Mouse (Mus musculus): ENCODE measurements at regions not wholly inside any gene's neighbourhood (a gene's known extent, or its start where the extent isn't known, plus 50 kb on each side); places are given as distances from the start of the nearest gene placed in this dataset.

DNA sequence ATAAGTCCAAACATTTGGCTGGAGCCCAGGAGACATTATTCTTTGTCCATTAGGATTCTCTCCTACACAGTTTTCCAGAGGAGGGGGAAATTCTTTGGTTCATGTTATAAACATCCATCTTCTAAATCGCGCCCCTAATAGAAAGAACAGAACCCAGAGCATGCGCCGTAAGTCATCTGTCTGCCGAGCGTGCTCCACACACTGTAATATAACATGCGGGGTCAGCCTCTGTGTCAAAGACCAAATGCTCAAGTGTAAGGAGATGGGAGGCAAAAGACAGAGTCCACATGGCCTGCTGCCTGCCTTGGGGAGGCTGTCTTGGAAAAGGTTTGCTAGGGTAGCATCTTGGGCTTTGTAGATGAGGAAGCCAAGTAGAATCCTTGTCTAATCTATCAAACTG, 90.0 kb upstream of the Rmdn2 start:
- H3K27me3 ChIP-seq (ENCODE audit: control insufficient read depth, insufficient read depth, low read depth, low read length) = no peaks in the 10 kb centered on the region
- H3K9ac ChIP-seq (ENCODE audit: low read depth, low read length) = no peak overlapping the region
- H3K4me2 ChIP-seq (ENCODE audit: low read length) = no peak overlapping the region
- no peak for ATAC-seq
- H3K4me1 ChIP-seq (ENCODE audit: control insufficient read depth, insufficient read depth, low read length) = no peaks in the 10 kb centered on the region
- H3K27ac ChIP-seq (ENCODE audit: low read length) = no peak overlapping the region
- 93% methylated on average over 7 of the region's 7 CpGs for WGBS
- no peak overlapping the region for H3K4me3 ChIP-seq (ENCODE audit: low read depth, low read length)
- H3K9me3 ChIP-seq (replicated peaks; ENCODE audit: control insufficient read depth, low read length, poor library complexity, severe bottlenecking) = no peaks in the 10 kb centered on the region
- H3K36me3 ChIP-seq (ENCODE audit: control insufficient read depth, insufficient read depth, low read length) = no peaks in the 10 kb centered on the region

DNA sequence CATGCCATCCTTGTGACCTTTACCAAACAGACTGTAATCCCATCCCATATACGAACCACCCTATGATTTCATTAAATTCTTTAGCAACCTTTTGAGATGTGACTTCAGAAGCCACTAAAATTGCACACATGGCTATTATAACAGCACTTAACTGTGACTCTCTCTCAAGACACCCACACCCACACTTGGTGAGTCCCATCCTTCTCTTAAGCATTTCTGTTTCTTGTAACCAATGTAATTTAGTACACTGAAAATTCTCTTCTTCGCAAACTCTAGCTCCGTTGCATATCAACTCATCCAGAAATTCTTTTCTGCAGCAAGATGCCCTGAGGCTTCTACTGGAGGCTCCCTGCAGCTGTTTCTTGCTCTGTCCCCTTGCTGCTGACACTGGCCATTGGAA, 88.4 kb upstream of the Rmdn2 start:
- Histone ChIP-seq H3K9me3 (replicated peaks; ENCODE audit: control insufficient read depth, low read length, poor library complexity, severe bottlenecking) (no peaks in the 10 kb centered on the region), H3K4me1 (ENCODE audit: control insufficient read depth, insufficient read depth, low read length) (no peaks in the 10 kb centered on the region), H3K36me3 (ENCODE audit: control insufficient read depth, insufficient read depth, low read length) (no peaks in the 10 kb centered on the region), H3K9ac (ENCODE audit: low read depth, low read length) (no peak overlapping the region), H3K27ac (ENCODE audit: low read length) (no peak overlapping the region), H3K27me3 (ENCODE audit: control insufficient read depth, insufficient read depth, low read depth, low read length) (no peaks in the 10 kb centered on the region), H3K4me2 (ENCODE audit: low read length) (no peak overlapping the region), H3K4me3 (ENCODE audit: low read depth, low read length) (no peak overlapping the region)
- WGBS = 83% methylated on average over 3 of the region's 3 CpGs
- ATAC-seq = no peak

DNA sequence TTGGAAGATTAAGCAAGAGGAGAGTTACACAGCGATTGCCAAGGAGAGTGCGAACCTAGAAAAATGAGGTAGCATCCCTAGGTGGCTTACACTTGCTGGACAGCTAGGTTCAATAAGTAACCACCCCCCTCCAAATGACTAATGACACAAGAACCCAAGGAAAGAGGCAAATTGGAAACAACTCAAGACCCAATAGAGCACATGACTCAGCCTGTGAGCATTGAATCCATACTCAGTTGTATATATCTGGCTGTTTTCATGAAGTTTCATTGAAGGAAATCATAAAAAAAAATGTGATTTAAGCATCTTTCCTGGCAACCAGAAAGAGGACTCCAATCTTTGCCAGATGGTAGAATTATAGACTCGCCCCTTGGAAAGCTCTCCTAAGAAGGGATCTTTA, 84.3 kb upstream of the Rmdn2 start:
- Histone ChIP-seq H3K27ac (ENCODE audit: low read length) (no peak overlapping the region), H3K4me1 (ENCODE audit: control insufficient read depth, insufficient read depth, low read length) (no peaks in the 10 kb centered on the region), H3K27me3 (ENCODE audit: control insufficient read depth, insufficient read depth, low read depth, low read length) (no peaks in the 10 kb centered on the region), H3K4me3 (ENCODE audit: low read depth, low read length) (no peak overlapping the region), H3K36me3 (ENCODE audit: control insufficient read depth, insufficient read depth, low read length) (no peaks in the 10 kb centered on the region), H3K9me3 (replicated peaks; ENCODE audit: control insufficient read depth, low read length, poor library complexity, severe bottlenecking) (no peaks in the 10 kb centered on the region), H3K9ac (ENCODE audit: low read depth, low read length) (no peak overlapping the region), H3K4me2 (ENCODE audit: low read length) (no peak overlapping the region)
- ATAC-seq = no peak
- WGBS = 94% methylated on average over 3 of the region's 3 CpGs

DNA sequence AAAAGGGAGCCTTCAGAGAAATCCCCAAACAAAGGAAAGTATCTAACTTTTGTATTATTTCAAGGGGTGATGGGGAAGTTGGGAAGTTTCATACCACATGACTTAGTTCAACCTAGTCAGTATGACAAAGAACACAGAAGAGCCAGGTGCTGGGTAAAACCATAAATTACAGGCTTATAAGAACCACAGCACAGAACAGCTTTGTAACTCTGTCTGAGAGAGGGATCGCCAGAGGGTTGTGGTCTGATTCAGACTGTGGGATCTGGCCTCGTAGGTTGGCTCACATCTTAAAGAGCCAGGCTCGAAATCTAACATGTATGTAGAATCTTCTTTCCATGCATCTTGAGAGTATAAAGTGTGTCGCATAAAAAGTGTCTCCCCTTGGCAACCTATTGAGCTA, 75.1 kb upstream of the Rmdn2 start:
- ATAC-seq = no peak
- Histone ChIP-seq H3K27me3 (ENCODE audit: control insufficient read depth, insufficient read depth, low read depth, low read length) (no peaks in the 10 kb centered on the region), H3K36me3 (ENCODE audit: control insufficient read depth, insufficient read depth, low read length) (no peaks in the 10 kb centered on the region), H3K4me1 (ENCODE audit: control insufficient read depth, insufficient read depth, low read length) (no peaks in the 10 kb centered on the region), H3K27ac (ENCODE audit: low read length) (no peak overlapping the region), H3K4me2 (ENCODE audit: low read length) (no peak overlapping the region), H3K9ac (ENCODE audit: low read depth, low read length) (no peak overlapping the region), H3K9me3 (replicated peaks; ENCODE audit: control insufficient read depth, low read length, poor library complexity, severe bottlenecking) (no peaks in the 10 kb centered on the region), H3K4me3 (ENCODE audit: low read depth, low read length) (no peak overlapping the region)
- 79% methylated on average over 4 of the region's 4 CpGs for WGBS

DNA sequence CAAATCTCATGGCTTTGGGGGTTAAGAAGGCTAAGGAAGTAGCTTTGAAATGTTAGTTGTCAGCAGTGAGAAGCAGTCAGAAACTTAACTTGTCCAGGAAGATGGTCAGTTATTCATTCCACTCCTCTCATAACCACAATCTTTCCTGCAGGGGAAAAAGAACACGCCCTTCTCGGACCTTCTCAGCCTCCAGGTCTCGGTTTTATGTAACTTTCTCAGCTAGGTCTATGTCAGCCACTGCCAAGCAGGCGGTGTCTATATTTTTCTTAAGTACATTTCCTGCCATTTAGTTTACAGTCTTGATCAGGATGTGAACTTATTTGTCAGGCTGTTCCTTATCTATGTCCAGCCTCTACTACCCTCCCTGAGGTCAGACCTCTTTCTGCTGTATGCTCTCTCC, 72.9 kb upstream of the Rmdn2 start:
- ATAC-seq = no peak
- no peaks in the 10 kb centered on the region for H3K9me3 ChIP-seq (replicated peaks; ENCODE audit: control insufficient read depth, low read length, poor library complexity, severe bottlenecking)
- no peak overlapping the region for H3K4me2 ChIP-seq (ENCODE audit: low read length)
- H3K27me3 ChIP-seq (ENCODE audit: control insufficient read depth, insufficient read depth, low read depth, low read length) = no peaks in the 10 kb centered on the region
- no peak overlapping the region for H3K9ac ChIP-seq (ENCODE audit: low read depth, low read length)
- no peaks in the 10 kb centered on the region for H3K4me1 ChIP-seq (ENCODE audit: control insufficient read depth, insufficient read depth, low read length)
- no peaks in the 10 kb centered on the region for H3K36me3 ChIP-seq (ENCODE audit: control insufficient read depth, insufficient read depth, low read length)
- no peak overlapping the region for H3K27ac ChIP-seq (ENCODE audit: low read length)
- no peak overlapping the region for H3K4me3 ChIP-seq (ENCODE audit: low read depth, low read length)
- WGBS = 82% methylated on average over 4 of the region's 4 CpGs

DNA sequence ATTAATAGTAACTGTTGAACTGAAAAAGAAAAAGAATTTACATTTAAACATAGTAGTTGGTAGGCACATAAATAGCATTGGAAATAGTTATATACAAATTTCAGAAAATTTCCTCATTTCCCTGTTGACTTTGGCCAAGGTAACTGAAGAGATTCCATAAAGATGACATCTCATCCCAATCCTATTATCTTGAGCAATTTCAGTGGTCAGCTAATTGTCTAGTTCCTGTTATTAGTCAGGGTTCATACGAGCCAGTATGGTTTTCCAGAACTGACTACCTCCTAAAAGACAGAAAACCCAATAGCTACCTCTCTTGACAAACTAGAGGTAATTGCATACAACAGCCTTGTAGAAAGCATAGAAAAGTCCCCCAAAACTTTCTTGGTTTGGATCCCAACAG, 71.6 kb upstream of the Rmdn2 start:
- no peak overlapping the region for H3K9ac ChIP-seq (ENCODE audit: low read depth, low read length)
- H3K4me2 ChIP-seq (ENCODE audit: low read length) = no peak overlapping the region
- no peaks in the 10 kb centered on the region for H3K4me1 ChIP-seq (ENCODE audit: control insufficient read depth, insufficient read depth, low read length)
- H3K4me3 ChIP-seq (ENCODE audit: low read depth, low read length) = no peak overlapping the region
- H3K27me3 ChIP-seq (ENCODE audit: control insufficient read depth, insufficient read depth, low read depth, low read length) = no peaks in the 10 kb centered on the region
- ATAC-seq = no peak
- H3K9me3 ChIP-seq (replicated peaks; ENCODE audit: control insufficient read depth, low read length, poor library complexity, severe bottlenecking) = no peaks in the 10 kb centered on the region
- H3K27ac ChIP-seq (ENCODE audit: low read length) = no peak overlapping the region
- WGBS = 82% methylated on average over 1 of the region's 1 CpGs
- no peaks in the 10 kb centered on the region for H3K36me3 ChIP-seq (ENCODE audit: control insufficient read depth, insufficient read depth, low read length)

DNA sequence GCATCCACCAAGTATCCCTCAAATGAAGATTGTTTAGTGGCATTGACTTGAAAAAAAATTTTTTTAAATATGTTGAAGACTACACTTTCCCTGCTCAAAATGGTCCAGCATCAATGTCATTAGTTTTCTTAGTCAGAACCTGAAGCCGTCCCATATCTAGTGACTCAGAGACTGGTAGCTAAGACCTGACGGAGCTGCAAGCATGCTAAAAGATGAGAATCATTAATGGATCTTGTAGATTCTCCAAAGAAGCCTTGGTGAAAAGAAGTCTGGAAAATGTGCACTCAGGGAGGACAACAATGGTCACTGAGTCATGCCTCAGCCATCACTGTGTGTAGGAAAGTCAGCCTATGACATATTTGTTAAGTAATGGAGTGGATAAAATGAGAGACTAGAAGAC, 71.2 kb upstream of the Rmdn2 start:
- no peaks in the 10 kb centered on the region for H3K9me3 ChIP-seq (replicated peaks; ENCODE audit: control insufficient read depth, low read length, poor library complexity, severe bottlenecking)
- H3K36me3 ChIP-seq (ENCODE audit: control insufficient read depth, insufficient read depth, low read length) = no peaks in the 10 kb centered on the region
- WGBS = 97% methylated on average over 2 of the region's 2 CpGs
- no peak overlapping the region for H3K27ac ChIP-seq (ENCODE audit: low read length)
- no peaks in the 10 kb centered on the region for H3K4me1 ChIP-seq (ENCODE audit: control insufficient read depth, insufficient read depth, low read length)
- H3K4me3 ChIP-seq (ENCODE audit: low read depth, low read length) = no peak overlapping the region
- H3K9ac ChIP-seq (ENCODE audit: low read depth, low read length) = no peak overlapping the region
- H3K4me2 ChIP-seq (ENCODE audit: low read length) = no peak overlapping the region
- ATAC-seq = no peak
- H3K27me3 ChIP-seq (ENCODE audit: control insufficient read depth, insufficient read depth, low read depth, low read length) = no peaks in the 10 kb centered on the region

DNA sequence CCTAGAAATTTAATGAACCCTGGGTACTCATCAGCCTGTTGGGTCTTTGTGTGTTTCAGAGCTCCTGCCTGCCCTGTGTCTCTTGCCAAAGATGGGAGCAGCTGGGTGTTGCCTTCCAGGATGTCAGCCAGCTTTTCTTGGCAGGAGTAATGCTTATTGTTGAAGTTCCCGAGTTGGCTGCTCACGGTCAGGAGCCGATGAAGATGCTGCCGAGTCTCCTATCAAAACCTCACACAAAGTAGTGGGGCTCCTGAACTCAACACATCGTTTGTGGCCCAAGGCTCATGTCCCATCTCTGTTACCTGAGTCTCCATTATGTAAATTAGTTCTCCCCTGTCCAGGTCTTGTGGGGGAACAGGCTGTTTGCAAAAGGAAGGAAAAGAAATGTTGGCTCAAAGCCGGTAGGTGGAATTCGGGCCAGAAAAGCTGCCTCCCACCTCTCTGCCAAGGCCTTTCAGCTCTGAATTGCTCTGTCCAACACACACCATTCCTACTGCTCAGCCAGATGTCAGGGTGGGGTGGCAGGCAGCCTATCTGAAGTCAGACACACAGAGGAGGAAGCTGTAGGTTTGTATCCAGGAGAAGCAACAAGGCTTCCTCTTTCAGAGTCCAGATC, 67.6 kb upstream of the Rmdn2 start:
- Histone ChIP-seq H3K4me1 (ENCODE audit: control insufficient read depth, insufficient read depth, low read length) (no peaks in the 10 kb centered on the region), H3K9me3 (replicated peaks; ENCODE audit: control insufficient read depth, low read length, poor library complexity, severe bottlenecking) (no peaks in the 10 kb centered on the region), H3K4me2 (ENCODE audit: low read length) (no peak overlapping the region), H3K36me3 (ENCODE audit: control insufficient read depth, insufficient read depth, low read length) (no peaks in the 10 kb centered on the region), H3K27me3 (ENCODE audit: control insufficient read depth, insufficient read depth, low read depth, low read length) (no peaks in the 10 kb centered on the region), H3K9ac (ENCODE audit: low read depth, low read length) (no peak overlapping the region), H3K27ac (ENCODE audit: low read length) (no peak overlapping the region), H3K4me3 (ENCODE audit: low read depth, low read length) (no peak overlapping the region)
- ATAC-seq = peak; percentile 54; the same call in 1 of the 2 replicates
- WGBS = 72% methylated on average over 7 of the region's 7 CpGs

DNA sequence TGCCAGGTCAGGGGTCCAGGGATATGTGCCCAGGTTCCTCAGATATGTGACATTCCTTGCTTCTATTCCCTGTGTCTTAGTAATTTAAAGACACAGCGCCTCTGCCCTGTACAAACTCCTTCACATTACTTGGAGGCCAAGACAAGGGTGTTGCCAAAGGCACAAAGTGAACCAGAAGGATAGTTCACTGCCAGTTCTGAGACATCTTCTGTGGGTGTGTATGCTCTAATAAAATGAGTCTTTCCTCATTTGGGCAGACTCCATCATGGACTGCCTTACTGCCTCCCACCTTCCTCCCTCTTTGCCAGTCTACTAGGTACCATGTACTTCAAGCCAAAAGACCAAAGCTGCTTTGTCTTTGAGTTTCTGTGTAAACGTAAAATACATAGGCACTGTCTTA, 65.8 kb upstream of the Rmdn2 start:
- Histone ChIP-seq H3K9ac (ENCODE audit: low read depth, low read length) (no peak overlapping the region), H3K27me3 (ENCODE audit: control insufficient read depth, insufficient read depth, low read depth, low read length) (no peaks in the 10 kb centered on the region), H3K27ac (ENCODE audit: low read length) (no peak overlapping the region), H3K4me3 (ENCODE audit: low read depth, low read length) (no peak overlapping the region), H3K4me2 (ENCODE audit: low read length) (no peak overlapping the region), H3K9me3 (replicated peaks; ENCODE audit: control insufficient read depth, low read length, poor library complexity, severe bottlenecking) (no peaks in the 10 kb centered on the region), H3K36me3 (ENCODE audit: control insufficient read depth, insufficient read depth, low read length) (no peaks in the 10 kb centered on the region), H3K4me1 (ENCODE audit: control insufficient read depth, insufficient read depth, low read length) (no peaks in the 10 kb centered on the region)
- no peak for ATAC-seq
- WGBS = 90% methylated on average over 2 of the region's 2 CpGs
